Mouse (Mus musculus) testis, adult 2 months (tissue): ENCODE measurements around the gene Gm10300. TPM values are rescaled to one million over a fixed set of nuclear protein-coding genes. Genes with fewer than 3 reads are reported as not detected.

Experiments used
- H3K27ac ChIP-seq: fragments of 200-500 bp; 2 replicates; pipeline ENCODE4 v1.5.1; 2012; ENCODE audit warnings: low read depth, low read length; ENCODE audit not compliant: control insufficient read depth, insufficient read depth
- H3K27me3 ChIP-seq: fragments of 200-500 bp; 2 replicates; pipeline ENCODE4 v1.6.1; 2012; ENCODE audit warnings: mild to moderate bottlenecking, low read length, moderate library complexity; ENCODE audit not compliant: control insufficient read depth, insufficient read depth
- H3K36me3 ChIP-seq: fragments of 200-500 bp; 2 replicates; pipeline ENCODE4 v1.6.1; 2012; ENCODE audit warnings: mild to moderate bottlenecking, low read length; ENCODE audit not compliant: control insufficient read depth, insufficient read depth
- H3K4me1 ChIP-seq: fragments of 200-500 bp; 2 replicates; pipeline ENCODE4 v1.6.1; 2012; ENCODE audit warnings: low read length; ENCODE audit not compliant: control insufficient read depth, insufficient read depth
- H3K4me3 ChIP-seq: fragments of 200-500 bp; 2 replicates; pipeline ENCODE4 v1.5.1; 2012; ENCODE audit warnings: low read depth, mild to moderate bottlenecking, low read length, moderate library complexity, mixed read lengths; ENCODE audit not compliant: control insufficient read depth
- CTCF ChIP-seq: fragments of 200-500 bp; IDR thresholded peaks from 2 replicates; pipeline ENCODE4 v1.5.1; 2012; ENCODE audit warnings: low read depth, mild to moderate bottlenecking, inconsistent platforms, low read length, moderate library complexity; ENCODE audit not compliant: control insufficient read depth, insufficient read depth, insufficient replicate concordance
- POLR2A ChIP-seq: fragments of 200-500 bp; IDR thresholded peaks from 2 replicates; pipeline ENCODE4 v1.6.1; 2012; ENCODE audit warnings: low read depth, mild to moderate bottlenecking, inconsistent platforms, low read length, moderate library complexity; ENCODE audit not compliant: control insufficient read depth
- polyA plus RNA-seq: library from polyadenylated mRNA; depleted of rRNA; stranded (reverse); fragments of >200 nt; gene quantifications from 2 replicates; pipeline ENCODE4 v1.2.3, GENCODE M21; 2012

The Gm10300 gene
- polyA plus RNA-seq, 1 experiment = not detected

GRCm38 (mm10) chr4:132085114-132085513, 10.6 kb downstream of the Gm10300 start:
- Histone ChIP-seq H3K36me3 (no peaks in the 10 kb centered on the region), H3K27me3 (no peaks in the 10 kb centered on the region), H3K27ac (no peak overlapping the region), H3K4me3 (no peak overlapping the region), H3K4me1 (no peaks in the 10 kb centered on the region)
- TF ChIP-seq CTCF (no peak), POLR2A (no peak)

GRCm38 (mm10) chr4:132088921-132089320, 14.4 kb downstream of the Gm10300 start:
- no peaks in the 10 kb centered on the region for H3K27me3 ChIP-seq
- no peak overlapping the region for H3K27ac ChIP-seq
- H3K36me3 ChIP-seq = no peaks in the 10 kb centered on the region
- H3K4me1 ChIP-seq = no peaks in the 10 kb centered on the region
- H3K4me3 ChIP-seq = no peak overlapping the region
- TF ChIP-seq CTCF (peak; percentile 91), POLR2A (no peak)

- no peak overlapping the region for H3K27ac ChIP-seq
- no peak overlapping the region for H3K4me3 ChIP-seq
- H3K4me1 ChIP-seq = no peaks in the 10 kb centered on the region
- TF ChIP-seq POLR2A (no peak), CTCF (no peak)
- H3K27me3 ChIP-seq = no peaks in the 10 kb centered on the region
- no peaks in the 10 kb centered on the region for H3K36me3 ChIP-seq
Observed at GRCm38 (mm10) chr4:132093136-132093535, 18.6 kb downstream of the Gm10300 start.

GRCm38 (mm10) chr4:132093928-132094327, 19.4 kb downstream of the Gm10300 start:
- H3K27me3 ChIP-seq = no peaks in the 10 kb centered on the region
- no peaks in the 10 kb centered on the region for H3K4me1 ChIP-seq
- no peak overlapping the region for H3K4me3 ChIP-seq
- no peak overlapping the region for H3K27ac ChIP-seq
- no peaks in the 10 kb centered on the region for H3K36me3 ChIP-seq
- TF ChIP-seq CTCF = no peak
- TF ChIP-seq POLR2A = no peak

- TF ChIP-seq CTCF = no peak
- TF ChIP-seq POLR2A = no peak
- Histone ChIP-seq H3K27ac (no peak overlapping the region), H3K27me3 (no peaks in the 10 kb centered on the region), H3K36me3 (no peaks in the 10 kb centered on the region), H3K4me3 (no peak overlapping the region), H3K4me1 (no peaks in the 10 kb centered on the region)
Observed at GRCm38 (mm10) chr4:132095043-132095442, 20.5 kb downstream of the Gm10300 start.

GRCm38 (mm10) chr4:132099548-132099947, 25.1 kb downstream of the Gm10300 start:
- Histone ChIP-seq H3K4me3 (no peak overlapping the region), H3K36me3 (no peaks in the 10 kb centered on the region), H3K27ac (no peak overlapping the region), H3K27me3 (no peaks in the 10 kb centered on the region), H3K4me1 (no peaks in the 10 kb centered on the region)
- TF ChIP-seq CTCF (no peak), POLR2A (no peak)

GRCm38 (mm10) chr4:132101152-132101551, 26.7 kb downstream of the Gm10300 start:
- H3K4me1 ChIP-seq = no peaks in the 10 kb centered on the region
- no peak overlapping the region for H3K27ac ChIP-seq
- no peak overlapping the region for H3K4me3 ChIP-seq
- TF ChIP-seq CTCF (no peak), POLR2A (no peak)
- no peaks in the 10 kb centered on the region for H3K36me3 ChIP-seq
- H3K27me3 ChIP-seq = no peaks in the 10 kb centered on the region

GRCm38 (mm10) chr4:132108221-132108620, 33.7 kb downstream of the Gm10300 start:
- H3K4me3 ChIP-seq = no peak overlapping the region
- peaks cover 2% of the 10 kb centered on the region for H3K4me1 ChIP-seq
- no peak overlapping the region for H3K27ac ChIP-seq
- TF ChIP-seq CTCF = no peak
- no peak for TF ChIP-seq POLR2A
- H3K27me3 ChIP-seq = no peaks in the 10 kb centered on the region
- H3K36me3 ChIP-seq = no peaks in the 10 kb centered on the region
